Mouse (Mus musculus): ENCODE data around the gene Scap.
"Not testable (repeated sequence)": the region's sequence is repeated elsewhere in the genome, so short reads cannot be mapped to it uniquely, and the experiment has no call there.

Scap gene

GRCm38 (mm10) chr9:110379361-110379760 is 46.3 kb downstream of the Scap start:
- in situ Hi-C loops (cut with MboI; ENCODE audit: low sequenced_read_pairs): no loop called here

- in situ Hi-C loops (cut with MboI; ENCODE audit: low sequenced_read_pairs): no loop called here
Measured at GRCm38 (mm10) chr9:110380662-110381061, 47.6 kb downstream of the Scap start.

DNA sequence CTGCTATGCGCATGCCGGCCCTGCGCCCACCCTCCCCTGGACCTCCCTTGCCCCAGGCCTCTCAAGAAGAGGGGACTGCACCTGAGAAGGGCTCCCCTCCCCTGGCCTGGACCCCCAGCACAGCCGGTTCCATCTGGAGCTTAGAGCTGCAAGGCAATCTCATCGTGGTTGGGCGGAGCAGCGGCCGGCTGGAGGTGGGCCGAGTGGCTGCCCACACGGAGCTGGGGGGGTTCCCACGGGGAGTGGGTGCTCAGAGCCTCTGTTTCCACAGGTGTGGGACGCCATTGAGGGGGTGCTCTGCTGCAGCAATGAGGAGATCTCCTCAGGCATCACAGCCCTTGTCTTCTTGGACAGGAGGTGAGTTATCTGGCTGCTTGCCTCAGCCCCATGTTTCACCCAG is 48.2 kb downstream of the Scap start:
- in situ Hi-C loops (cut with MboI; ENCODE audit: low sequenced_read_pairs): no loop called here

GRCm38 (mm10) chr9:110384369-110384929 is 51.4 kb downstream of the Scap start:
- in situ Hi-C loops (cut with MboI; ENCODE audit: low sequenced_read_pairs): no loop called here

DNA sequence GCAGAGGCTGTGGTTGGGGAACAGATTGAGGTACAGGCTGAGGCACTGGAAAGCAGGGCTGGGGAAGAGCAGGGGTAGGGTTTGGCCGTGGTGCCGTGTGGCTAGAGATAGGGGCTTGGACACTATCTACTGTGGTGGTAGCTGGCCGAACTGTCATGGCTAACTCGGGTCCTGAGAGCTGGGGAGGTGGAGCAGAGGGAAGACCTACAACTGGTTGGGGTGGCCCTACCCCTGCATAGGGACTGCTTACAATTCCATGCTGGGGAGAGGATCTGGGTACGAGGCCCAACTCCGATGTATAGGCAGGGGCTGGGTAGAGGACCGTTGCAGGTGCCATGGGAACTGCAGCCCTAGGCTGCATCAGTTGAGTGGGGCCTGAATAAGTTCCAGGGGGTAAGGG is 54.9 kb downstream of the Scap start:
- in situ Hi-C loops (cut with MboI; ENCODE audit: low sequenced_read_pairs): no loop called here

GRCm38 (mm10) chr9:110390843-110391242 is 57.8 kb downstream of the Scap start:
- in situ Hi-C loops (cut with MboI; ENCODE audit: low sequenced_read_pairs): no loop called here

- in situ Hi-C loops (cut with MboI; ENCODE audit: low sequenced_read_pairs): no loop called here
Measured at GRCm38 (mm10) chr9:110393295-110393694, 60.2 kb downstream of the Scap start.

- in situ Hi-C loops (cut with MboI; ENCODE audit: low sequenced_read_pairs): no loop called here
Measured at GRCm38 (mm10) chr9:110400650-110401049, 67.6 kb downstream of the Scap start.

GRCm38 (mm10) chr9:110402731-110403130 is 69.6 kb downstream of the Scap start:
- in situ Hi-C loops (cut with MboI; ENCODE audit: low sequenced_read_pairs): no loop called here

DNA sequence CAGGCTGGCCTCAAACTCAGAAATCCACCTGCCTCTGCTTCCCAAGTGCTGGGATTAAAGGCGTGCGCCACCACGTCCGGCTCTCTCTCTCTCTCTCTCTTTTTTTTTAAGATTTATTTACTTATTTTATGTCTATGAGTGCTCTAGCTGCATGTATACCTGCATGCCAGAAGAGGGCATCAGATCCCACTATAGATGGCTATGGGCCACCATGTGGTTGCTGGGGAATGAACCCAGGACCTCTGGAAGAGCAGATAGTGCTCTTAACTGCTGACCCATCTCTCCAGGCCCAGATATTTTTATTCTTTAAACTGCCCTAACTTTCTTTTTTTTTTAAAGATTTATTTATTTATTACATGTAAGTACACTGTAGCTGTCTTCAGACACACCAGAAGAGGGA is 70.2 kb downstream of the Scap start:
- in situ Hi-C loops (cut with MboI; ENCODE audit: low sequenced_read_pairs): not testable (repeated sequence)

- in situ Hi-C loops (cut with MboI; ENCODE audit: low sequenced_read_pairs): no loop called here
Measured at GRCm38 (mm10) chr9:110407311-110408098, 74.4 kb downstream of the Scap start.

GRCm38 (mm10) chr9:110408099-110408773 is 75.1 kb downstream of the Scap start, which contains the start of gene Ptpn23:
Ptpn23 (minus strand) TSS chr9:110408213.
- in situ Hi-C loops (cut with MboI; ENCODE audit: low sequenced_read_pairs): no loop called here

DNA sequence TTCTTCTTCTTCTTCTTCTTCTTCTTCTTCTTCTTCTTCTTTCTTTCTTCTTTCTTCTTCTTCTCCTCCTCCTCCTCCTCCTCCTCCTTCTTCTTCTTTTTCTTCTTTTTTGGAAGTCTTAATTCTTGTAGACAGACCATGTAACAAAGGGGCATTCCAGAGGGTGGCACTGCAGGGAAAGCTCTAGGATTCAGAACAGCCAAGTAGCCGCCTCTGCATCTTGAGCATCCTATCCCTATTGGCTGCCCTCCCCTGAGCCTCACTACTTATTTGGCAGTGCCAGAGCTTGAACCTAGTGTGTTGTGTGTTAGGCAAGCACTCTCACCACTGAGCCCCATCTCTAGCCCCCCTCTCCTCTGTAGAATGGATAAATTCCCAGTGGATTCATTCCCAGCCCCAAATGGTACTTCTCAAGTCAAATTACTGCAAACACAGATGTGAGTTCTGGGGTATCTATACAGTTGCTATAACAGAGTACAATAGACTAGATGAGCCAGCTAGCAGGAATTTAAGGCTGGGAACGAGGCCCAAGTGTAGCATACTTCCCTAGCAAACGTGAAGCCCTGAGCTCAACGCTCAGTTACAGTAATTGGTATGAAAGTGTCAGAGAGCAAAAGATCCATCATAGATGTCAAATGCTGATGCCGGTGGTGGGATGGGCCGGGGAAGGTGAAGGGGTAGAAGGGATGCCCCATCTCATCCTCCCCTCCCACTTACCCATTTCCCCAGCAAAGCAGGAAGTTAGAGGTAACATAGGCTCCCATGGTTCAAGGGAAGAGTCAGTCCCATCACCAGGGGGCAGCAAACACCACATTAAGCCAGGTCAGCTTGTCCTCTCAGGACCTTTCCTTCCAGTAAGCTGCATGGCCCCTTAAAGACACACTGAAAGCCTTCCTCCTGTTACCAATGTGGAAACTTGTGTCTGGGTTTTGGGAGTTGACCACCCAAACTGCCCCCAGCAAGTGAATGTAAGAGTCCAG is 78.1 kb downstream of the Scap start:
- in situ Hi-C loops (cut with MboI; ENCODE audit: low sequenced_read_pairs): no loop called here

GRCm38 (mm10) chr9:110412926-110413325 is 79.8 kb downstream of the Scap start:
- in situ Hi-C loops (cut with MboI; ENCODE audit: low sequenced_read_pairs): no loop called here

GRCm38 (mm10) chr9:110413785-110414184 is 80.7 kb downstream of the Scap start:
- in situ Hi-C loops (cut with MboI; ENCODE audit: low sequenced_read_pairs): no loop called here

DNA sequence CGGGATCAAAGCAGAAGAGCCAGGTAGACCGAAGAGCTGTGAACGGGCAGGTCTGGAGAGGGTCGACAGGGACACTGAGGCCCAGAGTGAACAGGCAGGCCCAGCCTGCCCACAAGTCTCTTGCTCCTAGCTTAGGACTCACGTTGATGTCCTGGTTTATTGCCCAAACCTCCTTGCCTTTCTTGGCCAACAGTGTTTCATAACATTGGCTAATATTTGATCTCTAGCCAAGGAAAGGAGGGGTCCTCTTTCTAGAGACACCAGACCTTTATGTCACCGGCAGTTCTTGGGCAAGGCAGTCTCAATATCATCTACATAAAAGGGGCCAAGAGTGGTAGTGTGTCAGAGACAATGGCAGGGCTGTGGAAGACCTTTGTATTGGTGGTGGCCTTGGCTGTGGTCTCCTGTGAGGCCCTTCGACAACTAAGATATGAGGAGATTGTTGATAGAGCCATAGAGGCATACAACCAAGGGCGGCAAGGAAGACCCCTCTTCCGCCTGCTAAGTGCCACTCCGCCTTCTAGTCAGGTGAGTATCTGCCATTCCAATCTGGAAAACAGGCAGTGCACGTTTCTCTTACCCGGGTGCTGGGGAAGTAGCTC is 86.5 kb downstream of the Scap start, which contains the start of gene Ngp:
Gene Ngp, plus strand, starts transcription at position 237 of the 602 bp plus-strand sequence.
- in situ Hi-C loops (cut with MboI; ENCODE audit: low sequenced_read_pairs): no loop called here

- in situ Hi-C loops (cut with MboI; ENCODE audit: low sequenced_read_pairs): no loop called here
Measured at GRCm38 (mm10) chr9:110431241-110431640, 98.2 kb downstream of the Scap start.

DNA sequence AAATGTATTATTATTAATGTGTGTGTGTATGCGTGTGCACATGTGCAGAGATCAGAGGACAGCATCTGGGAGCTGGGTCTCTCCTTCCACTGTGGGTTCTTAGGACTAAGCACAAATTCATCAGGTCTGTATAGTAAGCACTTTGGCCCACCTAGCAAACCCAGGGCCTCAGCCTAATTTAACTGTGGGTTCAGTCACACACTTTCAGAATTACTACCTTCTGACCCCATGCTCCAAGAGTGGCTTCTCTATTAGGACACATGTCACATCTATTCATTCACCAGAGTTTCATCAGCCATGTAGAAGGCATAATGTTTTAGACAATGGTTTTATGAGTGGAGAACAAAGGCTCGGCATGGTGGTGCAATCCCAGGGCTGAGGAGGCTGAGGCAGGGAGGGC is 100.0 kb downstream of the Scap start:
- in situ Hi-C loops (cut with MboI; ENCODE audit: low sequenced_read_pairs): no loop called here

Measured in CH12F3 (cell line).